ENCODE assay signal across 26 mouse cellular contexts in the genomic region with DNA sequence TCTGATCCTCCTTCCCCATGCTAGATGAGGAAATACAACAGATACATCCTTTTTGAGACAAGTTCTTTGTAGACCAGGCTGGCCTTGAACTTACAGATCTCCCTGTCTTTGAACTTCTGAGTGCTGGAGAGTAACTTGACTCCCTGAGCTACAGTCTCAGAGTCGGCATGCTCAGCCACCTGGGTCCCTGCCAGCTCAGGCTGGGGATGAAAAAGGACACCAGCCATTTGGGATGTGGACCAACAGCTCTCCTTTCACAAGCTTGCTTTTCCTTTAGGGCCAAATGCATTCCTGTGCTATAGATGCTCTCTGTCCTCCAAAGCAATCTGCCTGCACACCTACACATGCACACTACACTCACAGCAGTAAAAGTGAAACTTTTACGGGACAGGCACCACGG. TPM values are rescaled to one million over a fixed set of nuclear protein-coding genes. Genes with fewer than 3 reads are reported as not detected.
DNase-seq lines count a peak whose midpoint lies in the region; ATAC-seq lines count a peak whose summit lies in the region.
"Had no signal": no experiment of that assay in that cellular context is flagged by ENCODE, and none has a peak within 500 bp of the region (broad histone marks: within the 10 kb centered on the region; RNA-seq: fewer than 3 reads in every experiment).

No protein-coding gene starts in this region.

- no peak overlapping the region for H3K4me3 ChIP-seq in embryonic facial prominence, embryonic 13.5 days
- no peak overlapping the region for H3K4me3 ChIP-seq in embryonic facial prominence, embryonic 10.5 days
- H3K4me3 ChIP-seq: forebrain, embryonic 12.5 days; heart, adult 2 months; hindbrain, embryonic 12.5 days; kidney, embryonic 15.5 days had no signal

- H3K9me3 ChIP-seq in embryonic facial prominence, embryonic 13.5 days, result no peaks in the 10 kb centered on the region
- no peaks in the 10 kb centered on the region for H3K9me3 ChIP-seq in embryonic facial prominence, embryonic 10.5 days
- H3K9me3 ChIP-seq: forebrain, embryonic 12.5 days; hindbrain, embryonic 12.5 days; kidney, embryonic 15.5 days had no signal

- no peak overlapping the region for H3K4me2 ChIP-seq in embryonic facial prominence, embryonic 13.5 days
- H3K4me2 ChIP-seq: forebrain, embryonic 12.5 days; hindbrain, embryonic 12.5 days; kidney, embryonic 15.5 days had no signal

- H3K4me1 ChIP-seq in embryonic facial prominence, embryonic 13.5 days, result peaks cover 21% of the 10 kb centered on the region
- peaks cover 11% of the 10 kb centered on the region for H3K4me1 ChIP-seq in embryonic facial prominence, embryonic 10.5 days
- H3K4me1 ChIP-seq: forebrain, embryonic 12.5 days; hindbrain, embryonic 12.5 days; kidney, embryonic 15.5 days had no signal

- H3K27me3 ChIP-seq in embryonic facial prominence, embryonic 13.5 days, result no peaks in the 10 kb centered on the region
- H3K27me3 ChIP-seq in embryonic facial prominence, embryonic 10.5 days (replicated peaks; ENCODE audit: low read depth, poor library complexity, severe bottlenecking), result no peaks in the 10 kb centered on the region
- H3K27me3 ChIP-seq: forebrain, embryonic 12.5 days; hindbrain, embryonic 12.5 days; kidney, embryonic 15.5 days had no signal

- WGBS in embryonic facial prominence, embryonic 13.5 days, result 51% methylated on average over 3 of the region's 3 CpGs
- WGBS in embryonic facial prominence, embryonic 10.5 days, result 70% methylated on average over 3 of the region's 3 CpGs

- no peak for DNase-seq in embryonic facial prominence, embryonic 10.5 days (ENCODE audit: low spot score)
- DNase-seq in cerebellum, adult 18-20 months, result peak; percentile 74 to 76
- peak; percentile 63 to 76 for DNase-seq in cerebellum, postnatal 36 days
- peak; percentile 78 for DNase-seq in skeletal muscle tissue, adult 2 months (ENCODE audit: low read depth, low spot score)
- no peak for DNase-seq in embryo, embryonic 9.5 days (ENCODE audit: extremely low spot score)
- no peak for DNase-seq in layer of hippocampus, adult 8-10 months (ENCODE audit: low spot score in 2 of 2)
- DNase-seq: heart, adult 2 months; layer of hippocampus, postnatal 36 days; liver; lung, postnatal 14 days; right cerebral cortex, postnatal 25 days; thymus, postnatal 14 days had no signal

- ATAC-seq in embryonic facial prominence, embryonic 13.5 days (ENCODE audit: insufficient number of reproducible peaks, insufficient read depth, low FRiP score, low TSS enrichment, low read depth), result no peak
- ATAC-seq in frontal cortex, adult (ENCODE audit: low TSS enrichment), result no peak; the same call in 1 of the 2 replicates
- ATAC-seq: liver, postnatal 0 days; midbrain, embryonic 16.5 days had no signal

- H3K27ac ChIP-seq in embryonic facial prominence, embryonic 13.5 days, result peak overlapping the region; percentile 13; the same call in 1 of the 2 replicates
- H3K27ac ChIP-seq in embryonic facial prominence, embryonic 10.5 days (replicated peaks), result no peak overlapping the region
- H3K27ac ChIP-seq: forebrain, embryonic 12.5 days; heart, adult 2 months; hindbrain, embryonic 12.5 days; kidney, embryonic 15.5 days had no signal

- peaks cover 29% of the 10 kb centered on the region for H3K36me3 ChIP-seq in embryonic facial prominence, embryonic 13.5 days
- H3K36me3 ChIP-seq in embryonic facial prominence, embryonic 10.5 days (replicated peaks), result peaks cover 33% of the 10 kb centered on the region

- no peak overlapping the region for H3K9ac ChIP-seq in embryonic facial prominence, embryonic 13.5 days
- H3K9ac ChIP-seq: forebrain, embryonic 12.5 days; hindbrain, embryonic 12.5 days; kidney, embryonic 15.5 days; liver, postnatal 0 days had no signal

RNA-seq across cellular contexts. Expression of gene Limd2, which starts 14.4 kb away (rescaled TPM):
- 367 and 452 TPM in 2 replicates for polyA plus RNA-seq in embryonic facial prominence, embryonic 13.5 days (2015; fragmentation: Nextera tagmentation; extraction: Ambion mirVana)
- polyA plus RNA-seq in embryonic facial prominence, embryonic 10.5 days (2016; fragmentation: Nextera tagmentation; extraction: Ambion mirVana), result 445 and 476 TPM in 2 replicates
- 100 to 1,000 TPM; 111 to 131 (median 122) TPM for total RNA-seq in layer of hippocampus, adult 8-10 months (2022)

RNA-seq across cellular contexts. Expression of gene Gm10840, which starts 14.4 kb away (rescaled TPM):
- polyA plus RNA-seq in embryonic facial prominence, embryonic 13.5 days (2015; fragmentation: Nextera tagmentation; extraction: Ambion mirVana), result not detected in 2 replicates
- polyA plus RNA-seq in embryonic facial prominence, embryonic 10.5 days (2016; fragmentation: Nextera tagmentation; extraction: Ambion mirVana), result 1.5 TPM in 1 of 2 replicates, not detected in the other
- 1 to 10 TPM in 1 of 4 experiments, not detected in 3; 1.4 TPM for total RNA-seq in layer of hippocampus, adult 8-10 months (2022)
- total RNA-seq: ES-E14; heart, adult 2 months; left cerebral cortex, postnatal 25 days; megakaryocyte-erythroid progenitor cell, adult 5-6 weeks had no signal
- polyA plus RNA-seq: brain, embryonic 14.5 days; cortical plate, adult 2 months; forebrain, embryonic 12.5 days; heart, adult 2 months; heart, embryonic 16.5 days; intestine, embryonic 14.5 days; kidney, embryonic 15.5 days; liver, postnatal 0 days; midbrain, embryonic 16.5 days had no signal

RNA-seq across cellular contexts. Expression of gene Strada, which starts 26.9 kb away (rescaled TPM):
- polyA plus RNA-seq in embryonic facial prominence, embryonic 13.5 days (2015; fragmentation: Nextera tagmentation; extraction: Ambion mirVana), result 34.8 and 35.8 TPM in 2 replicates
- polyA plus RNA-seq in embryonic facial prominence, embryonic 10.5 days (2016; fragmentation: Nextera tagmentation; extraction: Ambion mirVana), result 40.0 and 40.4 TPM in 2 replicates
- 10 to 100 TPM; 29.2 to 33.2 (median 31.0) TPM for total RNA-seq in layer of hippocampus, adult 8-10 months (2022)

RNA-seq across cellular contexts. Expression of gene Ccdc47, which starts 41.1 kb away (rescaled TPM):
- polyA plus RNA-seq in embryonic facial prominence, embryonic 13.5 days (2015; fragmentation: Nextera tagmentation; extraction: Ambion mirVana), result 81.4 and 93.3 TPM in 2 replicates
- polyA plus RNA-seq in embryonic facial prominence, embryonic 10.5 days (2016; fragmentation: Nextera tagmentation; extraction: Ambion mirVana), result 71.2 and 72.9 TPM in 2 replicates
- 10 to 100 TPM; 82.3 to 98.3 (median 92.6) TPM for total RNA-seq in layer of hippocampus, adult 8-10 months (2022)

RNA-seq across cellular contexts. Expression of gene Ddx42, which starts 41.6 kb away (rescaled TPM):
- polyA plus RNA-seq in embryonic facial prominence, embryonic 13.5 days (2015; fragmentation: Nextera tagmentation; extraction: Ambion mirVana), result 81.2 and 90.4 TPM in 2 replicates
- 107 and 108 TPM in 2 replicates for polyA plus RNA-seq in embryonic facial prominence, embryonic 10.5 days (2016; fragmentation: Nextera tagmentation; extraction: Ambion mirVana)
- 10 to 100 TPM; 65.3 to 71.1 (median 69.4) TPM for total RNA-seq in layer of hippocampus, adult 8-10 months (2022)

Comparison
In these comparisons a context has a peak if more than half of its experiments do, and no peak if none do; other contexts are left out.
1. DNase-seq: peak in cerebellum, adult 18-20 months (2 of 2), cerebellum, postnatal 36 days (2 of 2) and skeletal muscle tissue, adult 2 months (single experiment); none in embryonic facial prominence, embryonic 10.5 days (single experiment), embryo, embryonic 9.5 days (single experiment) and layer of hippocampus, adult 8-10 months (0 of 2).